Mouse (Mus musculus) heart, adult 18-20 months (tissue): ENCODE results near the gene Slco3a1. TPM values are rescaled to one million over a fixed set of nuclear protein-coding genes. Genes with fewer than 3 reads are reported as not detected.

ENCODE experiments used
- DNase-seq, 2 experiments: peaks; one replicate each; pipeline ENCODE4 v3.0.0; 2021 to 2022; ENCODE audit warnings: mixed read lengths in 1 of 2
- microRNA-seq, 2 experiments: library from miRNA; unstranded; fragments of <30 nt; microRNA quantifications; one replicate each; pipeline ENCODE4 v1.2.0; 2022
- total RNA-seq, 2 experiments: library from RNA; stranded (reverse); gene quantifications; 2 replicates each; pipeline ENCODE4 v1.2.3; 2021

Slco3a1 gene
- total RNA-seq, 2 experiments from 2014 or later = 106 to 115 TPM

- no peak for DNase-seq
Observed at GRCm38 (mm10) chr7:74303081-74303480, 251.5 kb downstream of the Slco3a1 start.

- DNase-seq = no peak
Observed at GRCm38 (mm10) chr7:74286531-74286930, 268.0 kb downstream of the Slco3a1 start.

- no peak for DNase-seq
Observed at GRCm38 (mm10) chr7:74280371-74280770, 274.2 kb downstream of the Slco3a1 start.

- DNase-seq = no peak
Observed at GRCm38 (mm10) chr7:74279356-74279755, 275.2 kb downstream of the Slco3a1 start.

GRCm38 (mm10) chr7:74270089-74270394 is 284.5 kb downstream of the Slco3a1 start:
- DNase-seq = no peak

GRCm38 (mm10) chr7:74269283-74270088 is 285.1 kb downstream of the Slco3a1 start:
- no peak for DNase-seq

- no peak for DNase-seq
Observed at GRCm38 (mm10) chr7:74266511-74267168, 287.9 kb downstream of the Slco3a1 start.

- no peak for DNase-seq
Observed at GRCm38 (mm10) chr7:74256291-74256690, 298.3 kb downstream of the Slco3a1 start.

- DNase-seq = no peak
Observed at GRCm38 (mm10) chr7:74252066-74252465, 302.5 kb downstream of the Slco3a1 start.

- no peak for DNase-seq
Observed at GRCm38 (mm10) chr7:74241236-74241635, 313.3 kb downstream of the Slco3a1 start.

- no peak for DNase-seq
Observed at GRCm38 (mm10) chr7:74240459-74241172, 314.0 kb downstream of the Slco3a1 start.

Small RNA genes lying within 50 kb of the gene (microRNA-seq; reads per million reads assigned to microRNA genes)
- gene Gm27459 = 0 reads per million in 2 experiments
